Mouse (Mus musculus) thymus, postnatal 25 days (tissue): ENCODE data around the gene Cd96.
A peak's percentile ranks its signal among the peaks of the same experiment; 100 is the strongest.
"Not testable (repeated sequence)": the region's sequence is repeated elsewhere in the genome, so short reads cannot be mapped to it uniquely, and the experiment has no call there.

Source experiments
- DNase-seq: peaks from one replicate; pipeline ENCODE4 v3.0.0; 2022

Cd96 gene

GRCm38 (mm10) chr16:46120020-46120419, at the start of gene Cd96:
TSS of gene Cd96 (minus strand) at chr16:46120251.
- peak; percentile 74 for DNase-seq

GRCm38 (mm10) chr16:46166971-46167370, 46.9 kb upstream of the Cd96 start:
- DNase-seq = no peak

GRCm38 (mm10) chr16:46165305-46165704, 45.3 kb upstream of the Cd96 start:
- no peak for DNase-seq

- not testable (repeated sequence) for DNase-seq
Measured at GRCm38 (mm10) chr16:46154832-46155231, 34.8 kb upstream of the Cd96 start, which contains the start of gene Gm4737. TSS of gene Gm4737 (minus strand) at chr16:46155077.

GRCm38 (mm10) chr16:46151141-46151540, 31.1 kb upstream of the Cd96 start:
- no peak for DNase-seq

- DNase-seq = no peak
Measured at GRCm38 (mm10) chr16:46148661-46149341, 28.8 kb upstream of the Cd96 start.

- DNase-seq = no peak
Measured at GRCm38 (mm10) chr16:46146962-46147361, 26.9 kb upstream of the Cd96 start.

GRCm38 (mm10) chr16:46122238-46122637, 2.2 kb upstream of the Cd96 start:
- DNase-seq = no peak

GRCm38 (mm10) chr16:46121420-46121819, 1.4 kb upstream of the Cd96 start:
- peak; percentile 74 for DNase-seq

- DNase-seq = no peak
Measured at GRCm38 (mm10) chr16:46120607-46121006, 556 bp upstream of the Cd96 start.

GRCm38 (mm10) chr16:46117645-46118044, 2.4 kb downstream of the Cd96 start:
- no peak for DNase-seq

- no peak for DNase-seq
Measured at GRCm38 (mm10) chr16:46114727-46115126, 5.3 kb downstream of the Cd96 start.

- DNase-seq = no peak
Measured at GRCm38 (mm10) chr16:46109536-46109935, 10.5 kb downstream of the Cd96 start.

- no peak for DNase-seq
Measured at GRCm38 (mm10) chr16:46107431-46107830, 12.6 kb downstream of the Cd96 start.

GRCm38 (mm10) chr16:46104491-46104890, 15.6 kb downstream of the Cd96 start:
- DNase-seq = peak; percentile 65

GRCm38 (mm10) chr16:46101748-46102147, 18.3 kb downstream of the Cd96 start:
- no peak for DNase-seq

- DNase-seq = peak; percentile 58
Measured at GRCm38 (mm10) chr16:46100286-46100685, 19.8 kb downstream of the Cd96 start.

- no peak for DNase-seq
Measured at GRCm38 (mm10) chr16:46097421-46097820, 22.6 kb downstream of the Cd96 start.

GRCm38 (mm10) chr16:46094478-46094877, 25.6 kb downstream of the Cd96 start:
- no peak for DNase-seq

GRCm38 (mm10) chr16:46092935-46093334, 27.1 kb downstream of the Cd96 start:
- no peak for DNase-seq

- DNase-seq = no peak
Measured at GRCm38 (mm10) chr16:46086874-46087473, 33.1 kb downstream of the Cd96 start.

- DNase-seq = no peak
Measured at GRCm38 (mm10) chr16:46068000-46068399, 52.1 kb downstream of the Cd96 start.

GRCm38 (mm10) chr16:46063278-46063677, 56.8 kb downstream of the Cd96 start:
- DNase-seq = no peak

- no peak for DNase-seq
Measured at GRCm38 (mm10) chr16:46046906-46047305, 73.1 kb downstream of the Cd96 start.

GRCm38 (mm10) chr16:46036261-46036660, 83.8 kb downstream of the Cd96 start:
- no peak for DNase-seq
